Mouse (Mus musculus): ENCODE measurements around the gene Syt14. TPM values are rescaled to one million over a fixed set of nuclear protein-coding genes. Genes with fewer than 3 reads are reported as not detected.

Syt14 gene
- total RNA-seq, 2 experiments from 2014 or later, result 5.8 to 6.9 TPM

Other genes with a start within 250 kb of the Syt14 start
- gene Sertad4, start 180.0 kb downstream of the Syt14 start, total RNA-seq (2021), result 1 to 10 TPM; 3.9 to 6.2 TPM
- gene Diexf, start 94.5 kb upstream of the Syt14 start, total RNA-seq (2021), result 10 to 100 TPM; 14.6 to 18.6 TPM
- 1 to 10 TPM in 1 of 2 experiments, under 1 TPM in 1; 0.33 to 1.2 TPM for gene Irf6, start 117.3 kb upstream of the Syt14 start, total RNA-seq (2021)
- gene A130010J15Rik, start 132.3 kb upstream of the Syt14 start, total RNA-seq (2021), result 1 to 10 TPM; 1.2 to 3.2 TPM
- 1 to 10 TPM; 1.0 to 2.5 TPM for gene Traf3ip3, start 165.9 kb upstream of the Syt14 start, total RNA-seq (2021)
- 1 to 10 TPM in 1 of 2 experiments, under 1 TPM in 1; 0.86 to 1.5 TPM for gene Lamb3, start 171.9 kb upstream of the Syt14 start, total RNA-seq (2021)
- gene Hsd11b1, start 228.3 kb upstream of the Syt14 start, total RNA-seq (2021), result 100 to 1,000 TPM; 109 to 216 TPM
- 100 to 1,000 TPM; 129 to 206 TPM for gene G0s2, start 237.4 kb upstream of the Syt14 start, total RNA-seq (2021)

Data from adrenal gland, adult 18-20 months (tissue).